Mouse (Mus musculus): ENCODE measurements around the gene Fnbp1l.

Fnbp1l gene

DNA sequence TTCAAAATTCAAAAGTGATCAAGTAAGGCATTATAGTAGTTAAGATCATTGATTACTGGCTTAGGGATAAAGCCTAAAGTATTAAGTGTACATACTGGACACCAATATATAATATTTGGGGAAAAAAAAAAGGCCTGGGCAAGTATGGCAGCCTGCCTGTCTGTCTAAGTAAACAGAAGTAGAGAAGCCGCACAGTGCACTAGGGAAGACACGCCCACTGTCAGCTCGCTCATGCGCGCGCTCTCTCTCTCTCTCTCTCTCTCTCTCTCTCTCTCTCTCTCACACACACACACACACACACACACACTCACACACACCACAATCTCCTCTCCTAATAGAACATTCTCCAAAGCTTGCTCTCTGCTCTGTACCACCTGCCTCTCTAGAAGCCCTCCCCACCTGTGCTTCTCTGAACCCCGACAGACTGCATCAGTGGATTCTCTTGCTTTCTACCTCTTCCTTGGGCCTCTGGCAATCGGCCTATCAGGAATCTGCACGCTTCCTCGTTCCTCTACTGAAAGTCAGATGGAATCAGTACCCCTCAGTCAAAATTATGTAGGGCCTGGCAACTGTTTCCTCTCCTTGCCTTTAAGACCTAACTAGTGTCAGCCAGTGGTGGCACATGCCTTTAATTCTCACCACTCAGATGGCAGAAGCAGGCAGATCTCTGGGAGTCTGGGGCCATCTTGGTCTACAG lies 13.3 kb downstream of the Fnbp1l start:
- DNase-seq (ENCODE audit: low spot score) = no peak

DNA sequence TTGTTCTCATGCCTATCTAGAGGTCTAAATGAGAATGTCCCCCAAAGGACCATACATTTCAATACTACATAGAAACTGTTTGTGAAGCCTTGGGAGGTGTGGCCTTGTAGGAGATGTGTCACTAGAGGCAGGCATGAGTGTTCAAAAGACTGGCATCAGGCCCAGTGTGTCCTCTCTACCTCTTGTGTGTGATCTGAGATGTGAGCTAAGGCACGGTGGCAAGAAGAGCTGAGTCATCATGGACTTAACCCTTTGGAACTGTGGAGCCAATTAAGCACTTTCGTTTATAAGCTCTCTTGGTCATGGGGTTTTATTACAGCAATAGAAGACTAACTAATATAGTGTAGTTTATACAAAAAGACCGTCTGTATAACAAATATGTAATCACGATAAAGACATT lies 16.3 kb downstream of the Fnbp1l start:
- no peak for DNase-seq (ENCODE audit: low spot score)

DNA sequence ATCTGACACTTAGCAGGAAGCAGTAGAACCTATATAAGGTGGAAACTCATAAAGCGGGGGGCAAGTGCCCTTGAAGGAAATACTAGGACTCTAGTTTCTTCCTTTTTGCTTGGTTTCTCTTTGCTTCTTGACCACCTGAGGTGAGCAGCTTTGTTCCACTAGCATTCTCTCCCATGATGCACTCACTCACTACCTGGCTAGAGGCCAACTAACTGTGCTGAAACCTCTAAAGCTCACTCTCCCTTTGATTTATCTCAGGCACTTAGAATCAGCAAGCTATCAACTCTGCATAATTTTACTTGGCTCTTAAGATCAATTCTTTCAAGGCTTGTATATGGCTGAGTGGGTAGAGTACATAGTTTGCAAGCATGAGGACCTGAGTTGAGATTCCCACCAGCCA lies 17.1 kb downstream of the Fnbp1l start:
- DNase-seq (ENCODE audit: low spot score) = no peak

DNA sequence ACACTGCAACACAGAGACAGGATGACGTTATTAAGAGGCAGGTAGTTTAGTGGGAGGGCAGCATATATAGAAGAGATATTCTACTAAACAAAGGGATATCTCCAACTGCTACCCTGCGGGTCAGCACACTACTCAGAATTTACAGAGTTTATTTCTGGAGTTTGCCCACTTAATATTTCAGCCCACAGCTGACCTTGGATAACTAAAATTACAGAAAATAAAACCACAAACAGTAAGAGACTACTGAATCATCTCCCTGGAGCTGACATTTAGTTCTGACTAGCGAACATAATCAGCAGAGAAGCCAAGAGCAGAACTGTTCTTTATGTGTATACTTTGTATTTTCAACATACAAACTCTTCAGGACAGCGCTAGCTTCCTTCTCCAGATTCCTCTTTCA lies 20.2 kb downstream of the Fnbp1l start:
- DNase-seq (ENCODE audit: low spot score) = no peak

DNA sequence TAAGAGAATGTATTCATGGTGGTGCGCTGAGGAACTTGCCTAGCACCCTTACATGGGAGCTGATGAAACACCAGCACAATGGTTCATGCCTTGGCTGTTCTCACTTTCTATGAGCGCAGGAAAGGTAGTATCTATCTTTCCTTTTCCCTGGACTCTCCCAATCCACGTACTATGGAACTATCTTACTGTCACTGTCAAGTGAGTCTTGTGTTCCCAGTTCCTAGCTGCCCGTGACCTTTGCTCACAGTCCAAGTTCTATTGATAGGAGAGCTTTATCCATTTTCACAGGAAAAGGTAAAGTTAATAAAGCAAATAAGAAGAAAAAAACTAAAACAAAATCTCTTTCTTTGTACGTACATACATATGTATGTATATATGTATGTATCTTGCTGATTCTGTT lies 28.7 kb downstream of the Fnbp1l start:
- no peak for DNase-seq (ENCODE audit: low spot score)

DNA sequence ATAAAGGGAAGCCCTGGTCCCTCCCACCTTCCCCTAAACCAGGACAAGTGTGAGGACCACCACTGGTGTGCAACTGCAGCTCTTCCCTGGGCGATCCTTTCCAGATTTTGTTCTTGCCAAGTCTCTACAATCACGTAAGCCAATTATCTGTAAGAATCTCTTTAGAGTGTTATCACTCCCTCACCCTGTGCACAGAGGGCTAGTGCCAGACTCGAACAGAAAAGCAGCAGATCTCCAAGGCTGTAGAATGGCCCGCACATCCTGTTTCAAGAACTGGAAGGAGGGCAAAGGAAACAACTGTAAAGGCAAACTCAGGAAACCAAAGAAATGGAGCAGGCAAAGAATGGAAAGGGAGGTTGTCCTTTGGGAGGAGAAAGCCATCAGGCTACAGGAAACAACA lies 29.2 kb downstream of the Fnbp1l start:
- no peak for DNase-seq (ENCODE audit: low spot score)

DNA sequence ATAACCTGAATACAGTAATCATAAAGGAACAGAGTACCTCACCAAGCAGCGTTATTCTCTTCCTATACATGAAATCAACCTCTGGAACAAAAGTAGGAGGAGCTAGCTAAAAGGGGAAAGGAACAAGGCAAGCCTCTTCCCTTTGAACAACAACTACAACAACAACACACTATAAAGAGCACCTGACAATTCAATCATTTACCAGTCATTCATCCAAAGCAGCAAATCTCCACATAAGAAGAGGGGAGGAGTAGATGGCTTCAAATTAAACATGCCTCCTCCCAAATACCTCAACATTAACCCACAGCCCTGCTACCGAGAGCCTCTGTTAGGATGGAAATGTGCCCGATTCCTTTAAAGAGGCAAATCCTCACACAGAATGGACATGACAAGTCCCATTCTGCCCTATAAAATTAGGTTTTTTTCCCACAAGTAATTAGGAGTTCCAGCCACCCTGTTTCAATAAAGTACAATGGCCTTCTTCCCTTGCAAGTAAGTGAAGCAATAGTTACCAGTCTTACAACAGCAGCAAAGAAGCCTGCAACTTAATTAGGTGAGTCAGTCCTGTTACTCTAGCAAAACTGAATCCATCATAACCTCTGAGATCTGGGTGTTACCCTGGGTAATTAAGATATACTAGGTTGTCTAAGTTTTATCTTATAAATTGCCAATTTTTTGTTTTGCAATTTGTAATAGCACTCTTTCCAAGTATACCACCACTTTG lies 32.4 kb downstream of the Fnbp1l start:
- DNase-seq (ENCODE audit: low spot score) = no peak

DNA sequence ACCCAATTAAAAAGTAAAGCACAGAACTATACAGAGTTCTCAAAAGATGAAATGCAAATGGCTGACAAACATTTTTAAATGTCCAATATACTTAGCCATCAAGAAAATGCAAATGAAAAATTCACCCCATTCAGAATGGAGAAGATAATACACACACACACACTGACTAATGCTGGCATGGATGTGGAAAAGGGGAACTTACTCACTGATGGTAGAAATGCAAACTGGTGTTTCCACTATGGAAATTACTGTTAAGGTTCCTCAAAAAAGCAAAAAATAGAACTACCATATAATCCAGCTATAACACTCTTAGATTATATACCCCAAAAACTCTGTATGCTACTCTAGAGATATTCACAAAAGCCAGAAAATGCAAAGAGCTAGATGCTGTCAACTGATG lies 42.2 kb downstream of the Fnbp1l start:
- DNase-seq (ENCODE audit: low spot score) = no peak

DNA sequence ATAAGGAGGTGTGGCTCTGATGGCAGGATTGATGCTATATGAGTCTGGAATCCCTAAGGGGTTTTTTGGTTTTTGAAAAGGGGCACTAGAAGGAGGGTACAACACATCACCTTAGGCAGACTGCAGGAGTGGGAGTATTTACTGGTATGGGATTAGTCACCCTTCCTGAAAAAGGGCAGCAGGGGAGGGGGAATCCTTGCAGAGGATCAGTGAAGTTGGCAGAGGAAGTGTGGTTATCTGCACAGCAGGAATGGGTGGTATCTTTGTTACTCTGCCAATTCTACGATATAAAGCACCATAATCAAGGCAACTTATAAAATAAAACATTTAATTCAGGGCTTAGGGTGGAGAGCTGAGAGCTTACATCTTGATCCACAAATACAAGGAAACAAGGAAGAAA lies 44.6 kb downstream of the Fnbp1l start:
- DNase-seq (ENCODE audit: low spot score) = no peak

DNA sequence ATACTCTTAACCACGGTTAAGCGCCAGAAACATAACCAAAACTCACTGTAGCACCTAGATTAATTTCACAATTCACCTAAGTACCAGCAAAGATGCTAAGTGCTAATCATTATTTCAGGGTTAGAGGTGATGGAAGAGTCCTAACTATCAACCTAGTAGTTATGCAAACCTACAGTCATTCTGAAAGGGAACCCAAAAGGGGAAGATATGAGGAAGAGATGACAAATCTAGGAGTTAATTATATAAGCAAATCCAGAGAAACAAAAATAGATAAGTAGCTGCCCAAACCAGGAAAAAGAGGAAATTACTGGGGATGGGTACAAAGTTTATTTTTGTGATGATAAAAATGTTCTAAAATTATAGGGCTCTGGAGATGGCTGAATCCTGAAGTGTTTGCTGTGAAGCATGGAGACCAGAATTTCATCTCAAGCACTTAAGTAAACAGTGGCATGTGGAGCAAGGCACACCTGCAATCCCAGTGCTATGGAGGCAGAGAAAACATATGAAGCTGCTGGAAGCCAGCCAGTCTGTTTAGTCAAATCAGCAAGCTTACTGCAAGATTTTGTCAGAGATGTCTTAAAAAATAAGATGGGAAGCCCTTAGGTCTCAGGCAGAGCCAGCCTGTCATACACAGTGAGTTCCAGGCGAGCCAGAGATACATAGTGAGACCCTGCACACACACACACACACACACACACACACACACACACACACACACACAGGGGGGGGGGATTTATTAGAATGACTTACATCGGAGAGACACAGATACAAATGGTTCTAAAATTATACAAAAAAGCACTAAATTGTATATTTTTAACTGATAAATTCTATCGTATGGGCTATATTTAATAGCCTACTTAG lies 45.9 kb downstream of the Fnbp1l start:
- no peak for DNase-seq (ENCODE audit: low spot score)

DNA sequence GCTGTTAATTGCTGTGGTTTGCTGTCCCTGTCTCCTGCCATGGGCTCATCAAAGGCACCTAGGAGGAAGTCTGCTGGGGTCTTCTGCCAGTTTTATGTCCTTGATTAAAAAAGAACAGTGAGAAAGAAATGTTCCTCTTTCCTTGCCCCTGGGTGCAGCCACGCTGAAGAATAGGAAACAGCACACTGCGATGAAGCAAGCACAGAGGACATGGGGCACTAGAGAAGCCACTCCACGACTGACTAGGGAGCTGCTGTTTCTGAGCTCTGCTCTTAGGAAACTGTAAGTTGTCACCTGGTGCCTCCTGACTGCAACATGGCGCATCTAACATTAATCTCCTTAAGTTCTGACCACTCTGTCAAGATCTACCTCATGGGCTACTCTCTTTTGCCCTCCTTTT lies 53.0 kb downstream of the Fnbp1l start:
- no peak for DNase-seq (ENCODE audit: low spot score)

DNA sequence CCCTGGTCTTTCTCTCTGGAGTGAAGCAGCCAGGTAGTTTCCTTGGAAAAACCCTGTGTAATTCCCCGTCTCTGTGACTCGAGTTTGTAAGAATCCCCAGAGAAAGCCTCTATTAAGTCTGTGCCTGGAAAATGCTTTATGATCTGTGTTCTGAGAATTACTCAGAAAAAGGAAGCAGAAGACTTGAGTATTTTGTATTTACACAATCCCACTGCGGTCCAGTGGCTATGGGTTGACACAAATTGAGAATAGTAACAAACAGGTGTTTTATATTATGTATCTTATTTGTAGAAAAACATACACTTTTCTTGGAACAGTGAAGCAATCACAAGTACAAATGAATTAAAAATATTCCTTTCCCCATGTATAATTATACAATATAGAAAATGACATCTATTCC lies 53.4 kb downstream of the Fnbp1l start:
- no peak for DNase-seq (ENCODE audit: low spot score)

DNA sequence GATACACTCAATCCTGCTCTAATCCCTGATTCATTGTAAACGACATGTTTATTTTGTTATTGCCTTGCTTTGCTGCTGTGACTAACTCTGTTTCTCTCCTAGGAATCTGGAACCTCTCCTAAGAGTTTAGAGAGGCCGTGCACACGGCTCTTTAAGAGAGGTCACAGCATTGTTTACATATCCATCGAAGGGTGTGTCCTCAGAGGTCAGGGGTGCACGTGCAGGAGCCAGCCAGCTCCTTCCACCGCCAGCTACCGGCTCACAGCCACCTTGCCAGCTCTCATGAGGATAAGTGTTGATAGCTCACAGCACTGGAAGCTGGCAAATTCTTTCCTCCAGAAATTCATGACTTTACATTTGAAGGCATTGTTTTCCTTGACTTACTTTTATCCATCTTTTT lies 54.2 kb downstream of the Fnbp1l start:
- no peak for DNase-seq (ENCODE audit: low spot score)

DNA sequence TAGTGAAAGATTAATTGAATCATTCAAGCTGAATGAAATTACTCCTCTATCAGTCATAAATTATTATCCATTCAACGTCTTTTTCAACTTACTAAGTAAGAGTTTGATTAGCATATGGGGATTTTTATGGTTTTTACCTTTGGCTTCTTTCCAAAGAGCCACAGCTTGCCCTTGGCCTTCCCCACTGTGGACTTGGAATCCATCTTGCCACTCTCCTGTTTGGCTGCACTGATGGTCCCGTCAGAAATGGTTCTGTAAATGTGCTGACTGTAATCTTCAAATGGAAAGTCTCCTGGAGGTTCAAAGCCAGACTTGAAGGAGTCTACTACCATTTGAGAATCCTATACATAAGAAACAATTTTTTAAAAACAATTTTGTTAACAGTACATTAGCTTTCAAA lies 61.7 kb downstream of the Fnbp1l start:
- DNase-seq (ENCODE audit: low spot score) = no peak

DNA sequence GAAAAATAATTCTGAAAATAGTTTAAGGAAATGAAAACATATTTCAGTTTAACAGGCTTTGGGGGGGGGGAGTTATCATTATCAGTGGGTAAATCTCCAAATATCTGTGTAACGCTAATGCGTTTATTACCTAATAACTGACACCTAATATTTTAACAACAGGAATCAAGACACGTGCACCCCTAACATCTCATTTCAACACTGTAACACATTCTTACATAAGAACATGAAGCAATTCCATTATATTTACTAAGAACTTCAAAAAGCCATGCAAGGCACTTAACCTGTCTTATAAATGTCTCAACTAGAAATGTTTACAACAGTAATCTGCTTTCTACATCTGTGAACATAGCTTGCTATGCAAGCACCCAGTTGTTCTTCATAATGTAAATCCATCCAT lies 68.3 kb downstream of the Fnbp1l start:
- DNase-seq (ENCODE audit: low spot score) = no peak

DNA sequence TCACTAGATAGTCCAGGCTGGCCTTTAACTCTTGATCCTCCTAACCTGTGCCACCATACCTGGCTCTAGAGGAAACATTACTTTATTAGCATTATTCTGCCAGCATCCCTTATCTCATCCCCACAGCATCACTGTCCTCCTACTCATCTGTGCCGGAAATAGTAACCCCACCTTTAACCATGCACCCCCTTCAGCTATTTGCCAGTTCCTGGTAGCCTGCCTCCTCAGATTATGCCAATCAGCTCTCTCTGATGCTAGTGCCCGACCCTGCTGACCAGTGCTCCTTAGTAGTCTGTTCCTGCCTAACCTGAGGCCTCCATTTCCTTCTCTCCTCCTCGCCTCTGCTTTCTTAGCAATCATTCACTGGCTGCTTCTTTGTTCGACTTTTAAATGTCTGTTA lies 72.0 kb downstream of the Fnbp1l start:
- DNase-seq (ENCODE audit: low spot score) = no peak

DNA sequence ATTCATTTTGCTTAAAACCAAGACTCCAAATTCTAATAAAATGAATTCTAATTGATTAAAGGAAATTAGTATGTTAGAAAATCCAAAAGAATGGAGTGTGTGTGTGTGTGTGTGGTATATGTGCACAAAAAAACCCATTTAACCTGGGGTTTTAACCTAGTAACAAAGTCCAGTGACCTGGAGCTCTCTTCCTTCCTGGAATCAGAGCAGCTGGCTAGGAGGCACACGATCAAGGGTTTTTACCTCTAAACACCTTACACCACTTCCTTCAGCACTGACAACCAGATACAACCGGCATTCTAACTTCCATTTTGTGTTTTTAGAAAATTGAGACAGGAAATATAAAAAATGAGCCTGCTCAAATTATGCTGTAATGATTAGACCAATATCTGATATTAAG lies 74.2 kb downstream of the Fnbp1l start:
- DNase-seq (ENCODE audit: low spot score) = no peak

DNA sequence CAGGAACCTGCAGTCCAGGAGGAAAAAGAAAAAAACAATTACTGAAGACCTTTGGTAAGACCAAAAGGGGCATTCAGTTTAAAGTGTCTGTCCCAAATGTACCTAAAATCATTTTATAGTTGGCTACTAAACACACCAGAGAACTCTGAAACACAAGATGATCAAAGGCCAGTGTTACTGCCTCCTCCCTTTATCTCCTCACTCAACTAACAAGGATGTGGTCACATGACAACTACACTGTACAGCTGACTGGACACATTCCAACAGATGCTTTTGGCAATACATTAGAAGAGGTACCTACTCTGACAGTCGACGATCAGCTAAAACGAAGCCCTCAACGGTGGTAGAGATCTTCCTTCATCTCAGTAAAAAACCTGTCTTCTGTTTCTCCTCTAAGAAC lies 78.6 kb downstream of the Fnbp1l start:
- DNase-seq (ENCODE audit: low spot score) = no peak

DNA sequence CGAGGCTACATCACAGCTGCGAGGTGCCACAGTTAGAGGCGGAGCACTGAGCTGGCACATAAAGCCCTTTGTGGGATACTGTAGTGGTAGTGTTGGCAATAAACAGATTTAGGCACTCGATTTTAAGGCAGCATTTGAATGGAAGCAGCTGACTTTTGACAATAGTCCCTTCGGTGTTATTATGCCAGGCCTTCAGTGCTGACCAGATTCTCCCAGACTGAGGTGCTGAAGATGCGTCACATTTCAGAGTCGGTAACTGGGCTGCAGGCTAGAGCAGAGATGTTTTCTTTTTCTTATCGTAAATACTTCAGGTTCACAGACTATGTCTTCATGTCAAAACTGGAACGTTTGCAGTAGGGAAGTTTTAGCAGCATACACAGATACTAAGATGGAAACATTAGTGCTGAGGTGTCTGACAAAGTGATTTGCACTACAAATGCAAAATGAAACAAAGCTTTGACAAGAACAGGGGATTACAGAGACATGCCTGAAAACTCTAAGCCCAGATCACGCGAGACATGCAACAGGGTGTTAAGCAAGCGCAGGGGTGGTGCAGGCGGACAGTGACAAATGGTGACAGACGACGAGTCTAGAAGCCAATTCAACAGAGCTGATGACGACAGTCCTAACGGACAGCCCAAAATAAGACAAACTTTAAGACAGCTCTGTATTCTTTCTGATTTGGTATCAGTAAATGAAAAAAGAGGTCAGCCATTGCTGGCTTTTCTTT lies 79.4 kb downstream of the Fnbp1l start:
- DNase-seq (ENCODE audit: low spot score) = no peak

DNA sequence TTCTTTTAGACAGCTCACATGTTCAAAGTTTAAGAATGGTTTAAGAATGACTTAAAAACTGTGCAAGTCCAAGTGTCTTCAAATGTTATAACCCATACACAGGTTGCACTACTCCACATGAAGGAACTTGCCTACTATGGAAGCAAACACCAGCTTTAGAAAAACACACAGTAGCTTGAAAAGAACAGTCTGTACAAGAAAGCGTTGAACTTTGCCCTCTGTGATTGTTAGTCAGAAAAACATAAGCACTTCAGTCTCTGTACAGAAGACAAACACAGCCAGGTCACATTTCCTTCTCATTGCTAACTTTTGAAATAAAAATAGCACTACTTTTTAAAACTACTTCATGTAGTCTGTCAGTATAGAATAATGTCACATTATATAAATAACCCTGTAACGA lies 80.7 kb downstream of the Fnbp1l start:
- no peak for DNase-seq (ENCODE audit: low spot score)

DNA sequence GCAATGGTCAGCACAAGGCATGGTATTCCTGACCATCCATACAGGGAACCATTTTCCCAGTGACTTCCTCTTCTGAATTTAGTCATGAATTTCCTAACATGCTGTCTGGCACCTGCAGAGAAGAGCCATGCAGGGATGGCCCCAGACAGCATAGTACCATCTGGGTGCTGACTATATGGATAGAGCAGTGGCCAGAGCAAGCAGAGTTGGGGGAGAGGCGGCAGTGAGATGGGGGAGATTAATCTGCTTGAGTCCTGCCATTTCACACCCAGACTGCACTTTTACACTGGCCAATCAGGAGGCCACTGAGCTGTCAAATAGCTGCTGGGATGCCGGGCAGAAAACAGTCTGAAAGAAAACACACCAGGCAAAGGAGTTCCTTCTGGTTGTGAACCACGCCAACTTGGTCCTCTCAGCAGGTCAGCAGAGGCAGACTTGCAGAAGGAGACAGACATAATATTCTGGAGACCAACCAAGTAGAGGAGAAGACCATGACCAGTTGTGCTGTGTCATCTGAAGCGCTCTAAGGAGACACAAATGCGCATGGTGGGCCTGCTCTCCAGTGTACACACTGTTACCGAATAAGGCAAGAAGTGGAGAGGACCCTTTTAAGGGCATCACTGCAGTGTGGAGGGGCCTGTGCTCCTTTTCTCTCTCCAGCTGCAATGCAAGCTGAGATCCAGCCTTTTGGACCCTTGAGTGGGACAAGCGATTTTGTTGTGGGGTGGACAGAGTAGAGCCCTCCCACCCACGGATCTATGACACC lies 83.4 kb downstream of the Fnbp1l start:
- no peak for DNase-seq (ENCODE audit: low spot score)

DNA sequence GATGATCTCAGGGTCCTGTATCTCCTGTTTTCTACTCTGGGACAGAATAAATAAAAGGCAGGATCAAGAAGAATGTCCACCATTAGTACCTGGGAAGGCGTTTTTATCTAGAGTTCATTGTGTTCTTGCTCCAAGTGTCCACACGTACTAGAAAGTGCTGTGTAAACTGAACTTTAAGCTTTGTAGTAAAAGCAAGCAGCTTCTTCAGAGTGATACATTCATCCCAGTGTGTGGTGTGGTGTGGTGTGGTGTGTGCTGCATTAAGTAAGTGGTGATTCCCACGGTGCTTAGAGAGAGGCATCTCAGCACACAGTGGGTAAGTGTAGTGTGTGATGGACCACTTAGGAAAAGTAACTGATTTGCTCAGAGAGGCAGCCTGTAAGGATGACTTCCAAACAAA lies 91.0 kb downstream of the Fnbp1l start:
- no peak for DNase-seq (ENCODE audit: low spot score)

Measured in ovary, adult 18-20 months (tissue).